Mouse (Mus musculus) left cerebral cortex, postnatal 4 days (tissue): ENCODE measurements at regions not wholly inside any gene's neighbourhood (a gene's known extent, or its start where the extent isn't known, plus 50 kb on each side); places are given as distances from the start of the nearest gene placed in this dataset.
A peak's percentile ranks its signal among the peaks of the same experiment; 100 is the strongest.

Experiments
- DNase-seq: peaks from one replicate; pipeline ENCODE4 v3.0.0-alpha.2; 2022
- intact Hi-C: fragments of 180-260 bp; cut with DNase I; formaldehyde crosslinking; loops from one replicate; pipeline ENCODE4 v1.15.1; 2025

GRCm38 (mm10) chr9:69705942-69706341, 54.8 kb downstream of the Foxb1 start:
- intact Hi-C loops: no loop called here
- no peak for DNase-seq

DNA sequence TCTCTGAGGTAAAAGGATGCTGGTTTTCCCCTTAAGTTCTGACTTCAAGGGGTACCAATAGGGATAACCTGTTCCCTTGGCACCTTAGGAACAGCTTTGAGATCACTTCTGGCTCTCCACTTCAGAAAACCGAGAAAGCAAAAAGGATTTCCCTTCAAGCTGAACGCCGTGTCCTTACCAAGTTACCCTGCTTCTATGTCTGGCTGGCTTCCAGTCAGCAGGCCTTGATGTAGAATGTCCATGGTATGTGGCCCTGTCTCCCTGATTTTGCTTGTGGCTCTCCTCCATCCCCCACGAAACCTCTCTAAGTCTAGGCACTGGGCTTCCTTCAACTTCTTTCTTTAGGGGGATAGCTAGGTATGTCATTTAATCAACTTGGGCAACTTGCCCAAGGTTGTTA, 55.7 kb downstream of the Foxb1 start:
- intact Hi-C loops: no loop called here
- no peak for DNase-seq

DNA sequence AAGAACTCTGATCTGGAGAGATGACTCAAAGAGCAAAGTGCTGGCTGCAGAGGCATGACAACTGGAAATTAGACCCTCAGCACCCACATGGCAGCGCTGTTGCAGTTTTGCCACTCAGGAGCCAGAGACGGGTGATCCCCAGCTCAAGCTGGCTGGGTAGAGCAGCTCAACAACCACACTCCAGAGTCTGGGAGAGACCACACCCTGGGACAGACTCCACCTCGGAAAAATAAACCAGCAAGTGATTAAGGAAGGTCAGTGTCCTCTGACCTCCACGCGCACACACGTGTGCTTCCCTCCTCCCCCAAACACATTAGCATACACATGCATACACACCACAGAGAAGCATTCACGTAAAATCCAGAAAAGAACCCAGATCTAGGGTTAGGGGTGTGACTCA, 57.0 kb downstream of the Foxb1 start:
- DNase-seq: no peak
- intact Hi-C loops: no loop called here

- intact Hi-C loops: no loop called here
- DNase-seq: no peak
Measured at GRCm38 (mm10) chr9:69702156-69702928, 58.4 kb downstream of the Foxb1 start.

DNA sequence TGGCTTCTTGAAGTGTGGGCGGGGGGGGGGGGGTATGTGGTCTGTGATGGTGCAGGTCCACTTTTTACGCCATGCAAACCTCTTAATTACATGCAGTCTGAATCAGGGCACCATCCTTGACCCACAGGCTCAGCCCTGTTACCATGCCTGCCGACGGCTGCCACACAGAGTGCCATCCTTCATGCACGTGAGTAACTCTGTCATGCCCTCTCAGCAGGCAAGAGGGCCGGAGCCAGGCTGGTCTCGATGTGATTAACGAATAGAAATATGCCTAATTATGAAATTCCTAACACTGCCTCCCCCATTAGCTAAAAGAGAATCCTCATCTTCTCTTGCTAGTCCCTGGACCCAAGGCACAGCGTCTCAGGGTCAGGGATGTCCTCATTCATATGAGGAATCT, 60.0 kb downstream of the Foxb1 start:
- DNase-seq: no peak
- intact Hi-C loops: no loop called here

- intact Hi-C loops: no loop called here
Measured at GRCm38 (mm10) chr9:69691756-69692155, 69.0 kb downstream of the Foxb1 start.

GRCm38 (mm10) chr9:69687349-69688123, 73.2 kb downstream of the Foxb1 start:
- intact Hi-C loops: no loop called here
- DNase-seq: no peak

More at GRCm38 (mm10) chr9:69691756-69692155, 69.0 kb downstream of the Foxb1 start:
- DNase-seq: no peak

GRCm38 (mm10) chr9:69686766-69687165, 74.0 kb downstream of the Foxb1 start:
- intact Hi-C loops: no loop called here
- no peak for DNase-seq

DNA sequence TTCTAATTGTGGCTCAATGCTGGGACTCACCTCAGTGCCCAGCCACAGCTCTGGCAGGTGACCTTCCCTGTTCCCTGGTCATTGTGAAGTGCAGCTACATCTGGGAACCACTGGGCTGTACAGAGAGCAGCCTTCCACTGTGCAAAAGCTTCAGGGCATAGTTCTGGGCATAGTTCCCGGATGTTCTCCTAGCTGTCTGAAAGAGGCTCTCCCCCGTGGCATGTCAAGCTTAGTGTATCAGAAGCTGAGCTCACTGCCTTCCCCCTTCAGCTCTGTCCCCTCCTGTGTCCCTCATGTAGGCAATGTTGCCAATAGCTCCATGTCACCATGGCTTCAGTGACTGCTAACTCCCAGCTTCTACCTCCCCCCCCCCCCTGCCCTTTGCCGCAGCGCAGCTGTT, 75.1 kb downstream of the Foxb1 start:
- intact Hi-C loops: no loop called here
- no peak for DNase-seq

GRCm38 (mm10) chr9:69681372-69682213, 79.1 kb downstream of the Foxb1 start:
- intact Hi-C loops: no loop called here
- DNase-seq: no peak

DNA sequence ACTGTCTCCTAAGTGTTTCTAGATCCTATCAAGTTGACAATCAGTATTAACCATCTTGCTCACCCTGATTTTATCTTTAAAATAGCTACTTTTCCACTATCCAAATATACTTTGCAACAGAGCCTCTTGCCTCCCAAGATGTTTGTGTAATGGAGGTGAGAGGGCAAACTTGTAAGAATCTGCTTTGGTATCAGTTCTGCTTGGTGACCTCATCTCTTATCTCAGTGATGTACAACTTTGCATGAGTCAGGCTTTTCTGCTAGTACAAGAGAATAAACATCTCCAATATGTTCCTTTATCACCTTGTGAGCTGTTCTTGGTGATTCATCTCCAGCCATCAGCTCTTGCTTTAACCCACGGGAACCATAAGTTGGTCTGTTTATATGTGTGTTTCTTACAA, 82.1 kb downstream of the Foxb1 start:
- intact Hi-C loops: no loop called here
- DNase-seq: no peak

DNA sequence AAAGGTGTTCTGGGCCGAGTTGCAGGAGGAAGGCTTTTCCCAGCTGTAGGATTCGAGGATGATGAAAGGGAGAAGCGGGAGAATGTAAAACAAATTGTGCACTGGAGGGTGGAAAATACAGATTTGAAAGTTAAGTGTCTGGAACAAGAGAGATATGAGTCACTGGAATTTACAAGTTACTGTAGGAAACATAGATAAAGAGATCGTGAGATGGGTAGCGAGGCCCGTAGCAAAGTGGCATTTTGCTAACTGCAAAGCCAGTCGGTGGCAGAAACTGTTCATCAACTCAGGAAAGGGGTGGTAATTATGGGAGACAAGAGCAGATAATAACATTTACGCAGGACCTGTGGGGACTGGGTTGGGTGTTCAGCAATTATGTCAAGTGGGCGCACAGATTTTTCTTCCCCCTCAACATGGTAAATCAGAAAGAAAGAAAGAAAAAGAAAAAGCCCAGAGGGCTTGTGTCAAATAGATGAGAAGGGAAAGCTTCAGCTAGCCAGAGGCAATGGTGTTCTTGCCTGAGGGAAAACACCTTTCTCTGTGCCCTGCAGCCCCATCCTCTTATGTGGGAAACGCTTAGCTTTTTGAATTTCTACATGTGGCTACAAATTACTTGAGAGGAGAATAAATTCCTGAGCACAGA, 87.2 kb downstream of the Foxb1 start:
- DNase-seq: no peak
- intact Hi-C loops: no loop called here

DNA sequence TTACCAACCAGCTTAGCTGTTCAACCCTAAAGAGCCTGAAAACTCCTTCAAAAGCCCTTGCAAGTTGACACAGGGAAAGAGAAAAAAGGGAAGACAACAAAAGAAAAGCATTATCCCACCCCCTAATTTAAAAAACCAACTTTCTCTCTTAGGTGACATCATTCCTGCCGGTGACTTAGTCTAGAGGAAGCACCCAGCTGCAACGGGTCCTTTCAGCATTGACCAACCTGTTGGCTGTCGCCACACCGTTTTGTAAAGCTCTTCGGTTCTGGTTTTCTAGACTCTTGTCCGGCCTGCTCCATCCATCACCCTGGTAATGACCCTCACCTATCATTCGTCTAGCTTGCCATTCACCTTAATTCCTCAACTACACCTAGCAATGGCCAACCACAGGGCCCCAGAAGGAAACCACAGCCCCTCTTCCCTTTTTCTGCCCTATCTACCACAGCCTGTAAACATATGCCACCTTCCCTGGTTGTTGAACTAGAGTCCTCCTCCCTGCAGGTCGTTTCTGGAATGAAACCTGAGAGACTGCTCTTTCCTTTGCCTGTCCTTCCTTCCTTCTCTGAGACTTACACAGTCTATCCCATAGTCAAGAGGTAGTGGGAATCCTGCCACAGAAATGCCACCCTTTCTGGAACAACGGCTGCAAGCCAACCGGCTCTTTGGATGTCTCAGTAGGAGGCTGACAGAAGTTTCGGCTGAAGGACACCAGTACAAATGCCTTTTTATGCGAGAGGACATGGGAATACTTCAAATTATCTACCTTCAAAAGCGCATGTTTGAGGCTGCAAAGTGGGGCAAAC, 87.9 kb downstream of the Foxb1 start:
- intact Hi-C loops: no loop called here
- peak; percentile 31 for DNase-seq

DNA sequence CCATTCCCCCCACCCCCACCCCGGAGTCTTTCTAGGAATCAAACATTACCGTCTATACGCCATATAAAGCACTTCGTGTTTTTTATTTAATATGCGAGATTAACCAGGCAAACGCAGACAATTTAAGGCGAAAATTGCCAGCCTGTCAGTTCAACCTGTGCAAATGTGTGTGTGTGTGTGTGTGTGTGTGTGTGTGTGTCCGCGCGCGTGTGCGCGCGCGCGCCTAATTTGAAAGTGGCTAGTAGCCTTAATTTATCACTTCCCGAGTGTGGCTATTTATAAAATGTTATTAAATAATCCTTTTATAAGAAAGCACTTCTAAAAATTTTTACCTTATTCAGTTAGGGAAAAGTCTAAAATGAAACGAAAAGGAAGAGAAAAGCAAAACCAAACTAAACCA, 89.5 kb downstream of the Foxb1 start:
- intact Hi-C loops: no loop called here
- DNase-seq: no peak

DNA sequence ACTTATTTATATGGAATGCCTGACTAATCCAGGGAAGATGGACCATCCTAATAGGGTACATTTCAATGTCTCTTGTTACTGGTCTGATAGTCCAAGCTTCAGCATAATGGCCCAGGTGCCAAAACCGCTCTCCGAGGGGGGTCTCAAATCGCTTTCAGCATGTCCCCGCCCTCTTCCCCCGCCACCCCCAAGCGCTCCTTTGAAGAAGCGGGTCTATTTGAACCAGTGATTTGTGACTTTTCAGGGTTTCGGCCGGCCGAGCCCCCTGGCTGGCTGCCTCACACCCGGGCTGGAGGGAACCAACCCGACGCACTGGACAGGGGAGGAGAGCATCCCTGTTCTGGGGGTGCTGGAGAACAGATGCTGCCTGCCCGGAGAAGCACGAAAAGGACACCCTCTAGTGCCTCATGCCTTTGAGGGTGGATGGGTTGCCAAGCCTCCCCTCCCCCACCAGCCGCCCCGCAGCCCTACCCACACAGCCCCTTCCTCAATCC, 90.1 kb downstream of the Foxb1 start:
- peak; percentile 65 for DNase-seq
- intact Hi-C loops: no loop called here

GRCm38 (mm10) chr9:69669611-69670550, 90.9 kb downstream of the Foxb1 start:
- intact Hi-C loops: no loop called here
- DNase-seq: peak; percentile 29

DNA sequence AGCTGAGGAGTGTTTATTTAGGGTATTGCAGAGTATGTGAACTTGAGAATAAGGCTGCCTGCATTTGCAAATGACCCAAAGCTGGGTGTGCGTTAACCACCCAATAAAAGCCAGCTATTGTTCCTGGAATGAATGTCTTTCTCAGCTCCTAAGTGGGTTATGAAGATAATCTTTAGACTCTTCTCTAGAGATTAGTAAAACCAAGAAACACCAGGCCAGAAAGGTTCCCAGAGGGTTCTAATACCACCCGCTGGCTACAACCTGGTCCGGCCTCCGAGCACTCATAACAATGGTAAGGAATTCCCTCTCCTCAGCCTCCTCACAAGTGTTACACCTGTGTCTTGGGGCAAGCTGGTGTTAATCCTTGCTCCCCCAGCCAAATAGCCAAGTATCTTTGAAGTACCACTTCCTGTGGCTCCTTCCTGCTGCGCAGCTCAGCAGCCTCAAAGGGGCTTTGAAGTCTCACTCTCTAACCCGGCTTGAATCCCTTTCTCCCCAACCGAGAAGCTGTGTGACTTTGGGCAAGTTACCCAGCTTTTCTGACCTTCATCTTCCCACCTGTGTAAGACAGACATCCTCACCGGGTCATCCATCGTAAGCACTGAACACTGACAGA, 92.2 kb downstream of the Foxb1 start:
- no peak for DNase-seq
- intact Hi-C loops: no loop called here

GRCm38 (mm10) chr9:69667064-69667533, 93.6 kb downstream of the Foxb1 start:
- peak; percentile 92 for DNase-seq
- intact Hi-C loops: no loop called here
